Mouse (Mus musculus): Measurements from ENCODE around the gene Ces2a. TPM values are rescaled to one million over a fixed set of nuclear protein-coding genes. Genes with fewer than 3 reads are reported as not detected.
A peak's percentile ranks its signal among the peaks of the same experiment; 100 is the strongest.

The Ces2a gene
- polyA plus RNA-seq, 1 experiment from 2014 or later: 0.24 TPM

- Histone ChIP-seq H3K4me3 (replicated peaks; ENCODE audit: low read depth, low read length) (no peak overlapping the region), H3K27me3 (ENCODE audit: insufficient read depth, low read length) (no peaks in the 10 kb centered on the region), H3K4me1 (replicated peaks; ENCODE audit: insufficient read depth, low read length) (no peaks in the 10 kb centered on the region), H3K9me3 (replicated peaks; ENCODE audit: low read length) (no peaks in the 10 kb centered on the region), H3K36me3 (ENCODE audit: insufficient read depth, low read length) (no peaks in the 10 kb centered on the region), H3K27ac (no peak overlapping the region), H3K9ac (ENCODE audit: low read depth, low read length) (no peak overlapping the region), H3K4me2 (ENCODE audit: low read length) (no peak overlapping the region)
- 97% methylated on average over 3 of the region's 3 CpGs for WGBS
- no peak for ATAC-seq (replicated peaks; ENCODE audit: low FRiP score, low read depth)
- no peak for TF ChIP-seq CTCF (IDR thresholded peaks at IDR 0.05; ENCODE audit: low read depth)
- DNase-seq (ENCODE audit: low spot score): no peak
Measured at GRCm38 (mm10) chr8:104770365-104770764, 36.6 kb downstream of the Ces2a start.

DNA sequence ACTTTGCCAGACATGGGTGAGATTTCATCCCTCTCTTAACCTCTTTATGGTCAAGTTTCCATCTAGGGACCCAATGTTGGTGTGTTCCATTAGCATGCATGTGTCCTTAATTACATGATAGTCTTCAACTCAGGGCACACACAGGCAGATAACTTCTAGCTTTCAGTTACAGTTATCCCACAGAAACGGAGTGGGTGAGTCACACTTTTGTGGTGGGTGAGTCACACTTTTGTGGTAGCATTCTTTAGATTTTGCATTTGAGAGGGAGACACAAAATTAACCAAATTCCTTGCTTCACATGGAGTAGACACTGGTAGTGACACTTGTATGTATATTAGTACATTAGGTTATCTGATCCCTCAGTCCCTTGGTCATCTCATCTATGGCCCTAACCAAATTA, 53.2 kb downstream of the Ces2a start:
- no peak for TF ChIP-seq CTCF (IDR thresholded peaks at IDR 0.05; ENCODE audit: low read depth)
- Histone ChIP-seq H3K9me3 (replicated peaks; ENCODE audit: low read length) (no peaks in the 10 kb centered on the region), H3K4me1 (replicated peaks; ENCODE audit: insufficient read depth, low read length) (no peaks in the 10 kb centered on the region), H3K4me2 (ENCODE audit: low read length) (no peak overlapping the region), H3K27me3 (ENCODE audit: insufficient read depth, low read length) (no peaks in the 10 kb centered on the region), H3K9ac (ENCODE audit: low read depth, low read length) (no peak overlapping the region), H3K36me3 (ENCODE audit: insufficient read depth, low read length) (no peaks in the 10 kb centered on the region), H3K4me3 (replicated peaks; ENCODE audit: low read depth, low read length) (no peak overlapping the region), H3K27ac (no peak overlapping the region)
- 65% methylated on average over 1 of the region's 1 CpGs for WGBS
- ATAC-seq (replicated peaks; ENCODE audit: low FRiP score, low read depth) (no peak), DNase-seq (ENCODE audit: low spot score) (no peak)

GRCm38 (mm10) chr8:104788929-104789328, 55.1 kb downstream of the Ces2a start:
- no peak for ATAC-seq (replicated peaks; ENCODE audit: low FRiP score, low read depth)
- no peak overlapping the region for H3K4me2 ChIP-seq (ENCODE audit: low read length)
- H3K27ac ChIP-seq: no peak overlapping the region
- H3K9me3 ChIP-seq (replicated peaks; ENCODE audit: low read length): no peaks in the 10 kb centered on the region
- no peaks in the 10 kb centered on the region for H3K4me1 ChIP-seq (replicated peaks; ENCODE audit: insufficient read depth, low read length)
- no peak for TF ChIP-seq CTCF (IDR thresholded peaks at IDR 0.05; ENCODE audit: low read depth)
- no peak for DNase-seq (ENCODE audit: low spot score)
- no peak overlapping the region for H3K4me3 ChIP-seq (replicated peaks; ENCODE audit: low read depth, low read length)
- 64% methylated on average over 2 of the region's 2 CpGs for WGBS
- H3K9ac ChIP-seq (ENCODE audit: low read depth, low read length): no peak overlapping the region
- H3K36me3 ChIP-seq (ENCODE audit: insufficient read depth, low read length): no peaks in the 10 kb centered on the region
- no peaks in the 10 kb centered on the region for H3K27me3 ChIP-seq (ENCODE audit: insufficient read depth, low read length)

DNA sequence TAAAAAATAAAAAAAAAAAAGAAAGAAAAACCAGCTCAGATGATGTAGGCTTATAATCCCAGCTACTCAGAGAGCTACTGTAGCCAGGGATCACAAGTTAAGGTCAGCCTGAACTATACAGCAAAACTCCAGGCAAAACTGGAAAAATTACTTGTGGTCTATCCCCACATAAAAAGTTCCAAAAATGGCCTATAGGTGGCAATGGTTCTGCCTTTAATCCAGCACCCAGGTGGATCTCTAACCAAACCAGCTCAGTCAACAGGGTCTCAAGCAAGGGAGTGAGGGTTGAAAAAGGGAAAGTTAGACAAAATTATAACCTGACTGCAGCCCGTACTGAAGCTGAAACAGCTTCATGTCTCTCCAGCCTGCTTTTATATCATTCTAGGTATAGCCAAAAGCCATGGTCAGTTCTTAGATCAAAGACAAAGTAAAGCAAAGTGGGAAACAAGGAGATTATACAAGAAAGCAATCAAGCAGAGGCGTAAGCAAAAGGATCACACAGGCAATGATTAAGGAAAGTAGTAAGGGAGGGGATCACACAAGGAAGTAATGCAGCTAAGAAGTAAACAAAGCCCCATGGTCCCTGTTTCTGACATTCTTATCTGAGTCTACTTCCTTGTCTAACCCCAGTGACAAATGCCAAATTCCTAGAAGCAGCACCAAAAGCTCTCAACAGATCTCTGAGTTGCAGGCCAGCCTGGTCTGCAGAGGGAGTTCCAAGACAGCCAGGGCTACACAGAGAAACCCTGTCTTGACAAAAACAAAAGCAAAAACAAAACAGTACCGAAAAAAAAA, 56.3 kb downstream of the Ces2a start:
- Histone ChIP-seq H3K27me3 (ENCODE audit: insufficient read depth, low read length) (no peaks in the 10 kb centered on the region), H3K9ac (ENCODE audit: low read depth, low read length) (no peak overlapping the region), H3K4me1 (replicated peaks; ENCODE audit: insufficient read depth, low read length) (no peaks in the 10 kb centered on the region), H3K27ac (no peak overlapping the region), H3K4me3 (replicated peaks; ENCODE audit: low read depth, low read length) (no peak overlapping the region), H3K9me3 (replicated peaks; ENCODE audit: low read length) (no peaks in the 10 kb centered on the region), H3K4me2 (ENCODE audit: low read length) (no peak overlapping the region), H3K36me3 (ENCODE audit: insufficient read depth, low read length) (no peaks in the 10 kb centered on the region)
- DNase-seq (ENCODE audit: low spot score) (peak; percentile 13), ATAC-seq (replicated peaks; ENCODE audit: low FRiP score, low read depth) (no peak)
- TF ChIP-seq CTCF (IDR thresholded peaks at IDR 0.05; ENCODE audit: low read depth): peak; percentile 64
- 68% methylated on average over 3 of the region's 3 CpGs for WGBS

Small RNAs within 50 kb of the gene (microRNA-seq; reads per million reads assigned to microRNA genes)
- gene Gm44328: not detected

Other genes starting within 250 kb of the Ces2a start
- 0.52 and 0.54 TPM in 2 replicates for gene Terb1, start 224.1 kb upstream of the Ces2a start, polyA plus RNA-seq (2015; fragmentation: Nextera tagmentation; extraction: Ambion mirVana)
- gene Nae1, start 199.4 kb upstream of the Ces2a start, polyA plus RNA-seq (2015; fragmentation: Nextera tagmentation; extraction: Ambion mirVana): 87.8 and 91.8 TPM in 2 replicates
- 5.2 and 5.8 TPM in 2 replicates for gene Car7, start 199.3 kb upstream of the Ces2a start, polyA plus RNA-seq (2015; fragmentation: Nextera tagmentation; extraction: Ambion mirVana)
- gene Pdp2, start 142.6 kb upstream of the Ces2a start, polyA plus RNA-seq (2015; fragmentation: Nextera tagmentation; extraction: Ambion mirVana): 12.6 and 14.5 TPM in 2 replicates
- gene Cdh16, start 109.6 kb upstream of the Ces2a start, polyA plus RNA-seq (2015; fragmentation: Nextera tagmentation; extraction: Ambion mirVana): 439 and 476 TPM in 2 replicates
- gene Rrad, start 102.7 kb upstream of the Ces2a start, polyA plus RNA-seq (2015; fragmentation: Nextera tagmentation; extraction: Ambion mirVana): 13.5 and 15.7 TPM in 2 replicates
- gene Ciao2b, start 92.0 kb upstream of the Ces2a start, polyA plus RNA-seq (2015; fragmentation: Nextera tagmentation; extraction: Ambion mirVana): 92.7 and 93.0 TPM in 2 replicates
- 0.91 and 0.98 TPM in 2 replicates for gene Ces2b, start 97.6 kb downstream of the Ces2a start, polyA plus RNA-seq (2015; fragmentation: Nextera tagmentation; extraction: Ambion mirVana)
- gene Ces2c, start 113.1 kb downstream of the Ces2a start, polyA plus RNA-seq (2015; fragmentation: Nextera tagmentation; extraction: Ambion mirVana): 0.38 and 0.45 TPM in 2 replicates
- 1.8 and 2.1 TPM in 2 replicates for gene Ces2e, start 192.3 kb downstream of the Ces2a start, polyA plus RNA-seq (2015; fragmentation: Nextera tagmentation; extraction: Ambion mirVana)
- gene Ces2f, start 213.4 kb downstream of the Ces2a start, polyA plus RNA-seq (2015; fragmentation: Nextera tagmentation; extraction: Ambion mirVana): not detected in 2 replicates
- 0.15 and 0.17 TPM in 2 replicates for gene Ces2g, start 227.7 kb downstream of the Ces2a start, polyA plus RNA-seq (2015; fragmentation: Nextera tagmentation; extraction: Ambion mirVana)